8 mouse cellular contexts compared by ENCODE assay signal in the genomic region with DNA sequence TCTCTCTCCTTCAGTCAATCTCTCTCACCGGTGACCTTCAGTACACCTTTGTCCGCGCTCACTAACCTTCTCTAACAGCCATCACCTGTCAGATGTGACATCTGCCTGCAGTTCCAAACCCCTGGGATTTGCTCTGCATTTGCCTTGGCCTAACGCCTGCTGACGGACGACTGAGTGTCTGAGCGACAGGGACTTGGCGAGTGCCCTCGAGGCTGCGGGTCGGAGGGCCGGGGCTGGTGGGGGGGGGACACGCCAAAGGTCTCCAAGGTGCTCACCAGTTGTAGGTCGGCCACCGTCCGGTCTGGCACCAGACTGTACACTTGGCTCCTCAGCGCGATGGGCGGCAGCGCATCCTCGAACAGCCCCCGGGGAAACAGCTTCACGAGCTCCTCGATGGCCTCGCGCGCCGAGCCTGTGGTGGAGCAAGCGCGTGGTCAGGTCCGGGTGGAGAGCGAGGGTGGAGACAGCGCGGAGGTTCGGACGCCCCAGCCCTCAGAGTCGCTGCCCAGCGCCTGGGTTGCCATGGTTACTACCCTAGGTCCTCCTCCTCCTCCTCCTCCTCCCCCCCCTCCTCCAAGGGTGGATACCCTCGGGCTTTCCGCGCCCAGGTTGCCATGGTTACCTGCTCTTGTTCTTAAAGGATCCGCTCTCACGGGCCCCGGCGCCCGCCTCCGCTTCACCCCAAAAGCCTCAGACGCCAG. TPM values are rescaled to one million over a fixed set of nuclear protein-coding genes. Genes with fewer than 3 reads are reported as not detected.
A peak's percentile ranks its signal among the peaks of the same experiment; 100 is the strongest.
DNase-seq lines count a peak whose midpoint lies in the region; ATAC-seq and TF ChIP-seq lines count a peak whose summit lies in the region.

No protein-coding gene starts in this region.

- peak overlapping the region; percentile 87 for H3K9ac ChIP-seq in forebrain, embryonic 16.5 days (replicated peaks; ENCODE audit: low read depth, low read length)
- H3K9ac ChIP-seq in liver, embryonic 15.5 days: peak overlapping the region; percentile 81

- H3K27ac ChIP-seq in heart, embryonic 10.5 days: peak overlapping the region; percentile 87
- peak overlapping the region; percentile 86 for H3K27ac ChIP-seq in forebrain, embryonic 16.5 days (ENCODE audit: low read length)
- H3K27ac ChIP-seq in liver, embryonic 15.5 days (replicated peaks): peak overlapping the region; percentile 89

- H3K9me3 ChIP-seq in heart, embryonic 10.5 days: no peaks in the 10 kb centered on the region
- no peaks in the 10 kb centered on the region for H3K9me3 ChIP-seq in G1E (replicated peaks)
- H3K9me3 ChIP-seq in forebrain, embryonic 16.5 days (ENCODE audit: control insufficient read depth, low read length): no peaks in the 10 kb centered on the region
- H3K9me3 ChIP-seq in liver, embryonic 15.5 days (replicated peaks): no peaks in the 10 kb centered on the region

- H3K4me3 ChIP-seq in heart, embryonic 10.5 days: peak overlapping the region; percentile 94
- H3K4me3 ChIP-seq in G1E (ENCODE audit: low read depth, low read length): peak overlapping the region; percentile 97
- peak overlapping the region; percentile 93 for H3K4me3 ChIP-seq in forebrain, embryonic 16.5 days (replicated peaks; ENCODE audit: low read length)
- peak overlapping the region; percentile 79 for H3K4me3 ChIP-seq in liver, embryonic 15.5 days (replicated peaks)

- no peak for TF ChIP-seq CTCF in G1E (IDR thresholded peaks at IDR 0.05; ENCODE audit: low read depth, low read length)

- ATAC-seq in G1E (ENCODE audit: extremely low read depth, insufficient number of reproducible peaks, low FRiP score, poor library complexity, severe bottlenecking): peak; percentile 62
- peak; percentile 77 for ATAC-seq in forebrain, embryonic 16.5 days
- ATAC-seq in liver, embryonic 15.5 days (ENCODE audit: insufficient read depth): peak; percentile 80

- no peaks in the 10 kb centered on the region for H3K27me3 ChIP-seq in heart, embryonic 10.5 days (ENCODE audit: insufficient read depth, poor library complexity, severe bottlenecking)
- no peaks in the 10 kb centered on the region for H3K27me3 ChIP-seq in G1E (ENCODE audit: insufficient read depth, low read length)
- no peaks in the 10 kb centered on the region for H3K27me3 ChIP-seq in forebrain, embryonic 16.5 days (replicated peaks; ENCODE audit: control insufficient read depth, insufficient read depth, low read length)
- H3K27me3 ChIP-seq in liver, embryonic 15.5 days: no peaks in the 10 kb centered on the region

- WGBS in heart, embryonic 10.5 days: 5% methylated on average over 48 of the region's 48 CpGs
- 2% methylated on average over 47 of the region's 48 CpGs for WGBS in forebrain, embryonic 16.5 days
- 6% methylated on average over 48 of the region's 48 CpGs for WGBS in liver, embryonic 15.5 days (ENCODE audit: insufficient replicate concordance)

- H3K36me3 ChIP-seq in heart, embryonic 10.5 days: peaks cover 55% of the 10 kb centered on the region
- peaks cover 80% of the 10 kb centered on the region for H3K36me3 ChIP-seq in G1E (replicated peaks)
- peaks cover 16% of the 10 kb centered on the region for H3K36me3 ChIP-seq in forebrain, embryonic 16.5 days (ENCODE audit: control insufficient read depth, insufficient read depth)
- H3K36me3 ChIP-seq in liver, embryonic 15.5 days (replicated peaks): peaks cover 53% of the 10 kb centered on the region

- peak; percentile 95 for DNase-seq in heart, embryonic 10.5 days (ENCODE audit: low spot score)
- DNase-seq in heart, postnatal 4 days: no peak
- DNase-seq in G1E (ENCODE audit: low spot score): peak; percentile 86
- DNase-seq in MN1 (ENCODE audit: low spot score): no peak
- DNase-seq in gastrocnemius, postnatal 10 days: no peak
- no peak for DNase-seq in adrenal gland, adult 8-10 months

- peak overlapping the region; percentile 99 for H3K4me2 ChIP-seq in forebrain, embryonic 16.5 days (ENCODE audit: low read length)
- H3K4me2 ChIP-seq in liver, embryonic 15.5 days: peak overlapping the region; percentile 96

- peaks cover 33% of the 10 kb centered on the region for H3K4me1 ChIP-seq in heart, embryonic 10.5 days
- peaks cover 54% of the 10 kb centered on the region for H3K4me1 ChIP-seq in G1E (ENCODE audit: insufficient read depth, low read depth, low read length)
- H3K4me1 ChIP-seq in forebrain, embryonic 16.5 days (replicated peaks; ENCODE audit: control insufficient read depth, insufficient read depth, low read length): peaks cover 26% of the 10 kb centered on the region
- peaks cover 47% of the 10 kb centered on the region for H3K4me1 ChIP-seq in liver, embryonic 15.5 days (replicated peaks)

RNA-seq across cellular contexts. Expression of a gene that starts 0.4 kb away (rescaled TPM):
- polyA plus RNA-seq in heart, embryonic 10.5 days (2016; fragmentation: Nextera tagmentation; extraction: Ambion mirVana): 22.3 and 22.8 TPM in 2 replicates
- 10 to 100 TPM; 13.6 to 16.2 TPM for total RNA-seq in heart, postnatal 4 days (2021)
- total RNA-seq in G1E (2014; fragmentation: Nextera tagmentation) (16.6 and 33.4 TPM in 2 replicates), G1E (2017) (19.6 and 23.1 TPM in 2 replicates)
- polyA plus RNA-seq in G1E (2012): 47.6 and 50.2 TPM in 2 replicates
- 33.4 and 50.4 TPM in 2 replicates for polyA plus RNA-seq in forebrain, embryonic 16.5 days (2015; fragmentation: Nextera tagmentation; extraction: Ambion mirVana)
- 12.0 and 14.1 TPM in 2 replicates for polyA plus RNA-seq in liver, embryonic 15.5 days (2015; fragmentation: Nextera tagmentation; extraction: Ambion mirVana)
- total RNA-seq in gastrocnemius, postnatal 10 days (2021): 1 to 10 TPM; 8.9 to 9.0 TPM
- total RNA-seq in adrenal gland, adult 8-10 months (2022): 10 to 100 TPM; 43.2 to 75.9 (median 64.6) TPM

RNA-seq across cellular contexts. Expression of a gene that starts 0.5 kb away (rescaled TPM):
- 48.1 and 62.2 TPM in 2 replicates for polyA plus RNA-seq in heart, embryonic 10.5 days (2016; fragmentation: Nextera tagmentation; extraction: Ambion mirVana)
- total RNA-seq in heart, postnatal 4 days (2021): 10 to 100 TPM; 21.4 to 23.0 TPM
- total RNA-seq in G1E (2014; fragmentation: Nextera tagmentation) (25.4 and 27.7 TPM in 2 replicates), G1E (2017) (18.2 and 22.7 TPM in 2 replicates)
- 58.7 and 70.5 TPM in 2 replicates for polyA plus RNA-seq in G1E (2012)
- 64.8 and 75.6 TPM in 2 replicates for polyA plus RNA-seq in forebrain, embryonic 16.5 days (2015; fragmentation: Nextera tagmentation; extraction: Ambion mirVana)
- 29.8 and 31.2 TPM in 2 replicates for polyA plus RNA-seq in liver, embryonic 15.5 days (2015; fragmentation: Nextera tagmentation; extraction: Ambion mirVana)
- 10 to 100 TPM; 12.3 to 15.3 TPM for total RNA-seq in gastrocnemius, postnatal 10 days (2021)
- 10 to 100 TPM; 48.2 to 76.5 (median 67.0) TPM for total RNA-seq in adrenal gland, adult 8-10 months (2022)

RNA-seq across cellular contexts. Expression of a gene that starts 13.7 kb away (rescaled TPM):
- 39.9 and 43.6 TPM in 2 replicates for polyA plus RNA-seq in heart, embryonic 10.5 days (2016; fragmentation: Nextera tagmentation; extraction: Ambion mirVana)
- 10 to 100 TPM; 27.4 to 27.9 TPM for total RNA-seq in heart, postnatal 4 days (2021)
- total RNA-seq in G1E (2014; fragmentation: Nextera tagmentation): 25.8 and 37.9 TPM in 2 replicates
- total RNA-seq in G1E (2017): 43.6 and 45.3 TPM in 2 replicates
- polyA plus RNA-seq in G1E (2012): 48.8 and 54.7 TPM in 2 replicates
- 65.6 and 67.5 TPM in 2 replicates for polyA plus RNA-seq in forebrain, embryonic 16.5 days (2015; fragmentation: Nextera tagmentation; extraction: Ambion mirVana)
- 24.5 and 29.2 TPM in 2 replicates for polyA plus RNA-seq in liver, embryonic 15.5 days (2015; fragmentation: Nextera tagmentation; extraction: Ambion mirVana)
- 10 to 100 TPM; 19.6 to 22.2 TPM for total RNA-seq in gastrocnemius, postnatal 10 days (2021)
- 10 to 100 TPM; 67.2 to 85.0 (median 83.5) TPM for total RNA-seq in adrenal gland, adult 8-10 months (2022)

RNA-seq across cellular contexts. Expression of a gene that starts 13.9 kb away (rescaled TPM):
- polyA plus RNA-seq in heart, embryonic 10.5 days (2016; fragmentation: Nextera tagmentation; extraction: Ambion mirVana): 89.6 and 104 TPM in 2 replicates
- 10 to 100 TPM; 30.4 to 34.2 TPM for total RNA-seq in heart, postnatal 4 days (2021)
- total RNA-seq in G1E (2014; fragmentation: Nextera tagmentation) (66.0 and 86.9 TPM in 2 replicates), G1E (2017) (36.9 and 40.4 TPM in 2 replicates)
- 278 and 284 TPM in 2 replicates for polyA plus RNA-seq in G1E (2012)
- 87.5 and 97.7 TPM in 2 replicates for polyA plus RNA-seq in forebrain, embryonic 16.5 days (2015; fragmentation: Nextera tagmentation; extraction: Ambion mirVana)
- 45.6 and 46.7 TPM in 2 replicates for polyA plus RNA-seq in liver, embryonic 15.5 days (2015; fragmentation: Nextera tagmentation; extraction: Ambion mirVana)
- total RNA-seq in gastrocnemius, postnatal 10 days (2021): 10 to 100 TPM; 13.7 to 17.3 TPM
- total RNA-seq in adrenal gland, adult 8-10 months (2022): 10 to 100 TPM; 41.7 to 59.8 (median 53.8) TPM

RNA-seq across cellular contexts. Expression of a gene that starts 26.0 kb away (rescaled TPM):
- polyA plus RNA-seq in heart, embryonic 10.5 days (2016; fragmentation: Nextera tagmentation; extraction: Ambion mirVana): 1.3 and 11.4 TPM in 2 replicates
- 1 to 10 TPM in 1 of 2 experiments, under 1 TPM in 1; 0.88 to 2.6 TPM for total RNA-seq in heart, postnatal 4 days (2021)
- total RNA-seq in G1E (2014; fragmentation: Nextera tagmentation): not detected in 2 replicates
- total RNA-seq in G1E (2017): not detected in 2 replicates
- polyA plus RNA-seq in G1E (2012): not detected in 2 replicates
- polyA plus RNA-seq in forebrain, embryonic 16.5 days (2015; fragmentation: Nextera tagmentation; extraction: Ambion mirVana): 1.1 and 1.3 TPM in 2 replicates
- polyA plus RNA-seq in liver, embryonic 15.5 days (2015; fragmentation: Nextera tagmentation; extraction: Ambion mirVana): 281 and 374 TPM in 2 replicates
- total RNA-seq in gastrocnemius, postnatal 10 days (2021): 1 to 10 TPM; 1.9 to 4.1 TPM
- 10 to 100 TPM in 3 of 4 experiments, 1 to 10 TPM in 1; 9.5 to 29.5 (median 17.1) TPM for total RNA-seq in adrenal gland, adult 8-10 months (2022)

Comparison
In these comparisons a context has a peak if more than half of its experiments do, and no peak if none do; other contexts are left out.
1. DNase-seq: peak in heart, embryonic 10.5 days (single experiment) and G1E (single experiment); none in heart, postnatal 4 days (single experiment), MN1 (single experiment), gastrocnemius, postnatal 10 days (single experiment) and adrenal gland, adult 8-10 months (single experiment).
2. Peak in every context shown above with its lines, with median percentiles within 50 percentile points of each other: H3K27ac ChIP-seq, H3K4me3 ChIP-seq and ATAC-seq.